Mouse (Mus musculus) frontal cortex, postnatal 10 days (tissue): ENCODE data around the gene Mrpl53.
A peak's percentile ranks its signal among the peaks of the same experiment; 100 is the strongest.

ENCODE experiments used
- DNase-seq, 2 experiments: peaks; one replicate each; pipeline ENCODE4 v3.0.0; 2022; ENCODE audit warnings: low spot score in 2 of 2, mixed read lengths in 1 of 2

Mrpl53 gene

GRCm38 (mm10) chr6:83120930-83121862 is 12.4 kb downstream of the Mrpl53 start, which contains the start of gene Wbp1:
Gene Wbp1 (minus strand): TSS chr6:83121559.
- DNase-seq, result peak; percentile 95 to 98

GRCm38 (mm10) chr6:83121863-83122710 is 13.2 kb downstream of the Mrpl53 start:
- peak in 1 of 2 experiments; percentile 25 for DNase-seq

- no peak for DNase-seq
Measured at GRCm38 (mm10) chr6:83122961-83123360, 14.1 kb downstream of the Mrpl53 start.

- peak; percentile 86 to 87 for DNase-seq
Measured at GRCm38 (mm10) chr6:83124851-83125312, 16.0 kb downstream of the Mrpl53 start.

GRCm38 (mm10) chr6:83125331-83125730 is 16.5 kb downstream of the Mrpl53 start, which contains the start of gene Ino80b:
Gene Ino80b (minus strand): TSS chr6:83125431.
- no peak for DNase-seq

- no peak for DNase-seq
Measured at GRCm38 (mm10) chr6:83127419-83127818, 18.6 kb downstream of the Mrpl53 start.

GRCm38 (mm10) chr6:83131469-83132034 is 22.7 kb downstream of the Mrpl53 start:
- DNase-seq, result no peak

- DNase-seq, result no peak
Measured at GRCm38 (mm10) chr6:83132176-83132919, 23.5 kb downstream of the Mrpl53 start.

GRCm38 (mm10) chr6:83134226-83134625 is 25.4 kb downstream of the Mrpl53 start:
- DNase-seq, result no peak

GRCm38 (mm10) chr6:83134951-83135513 is 26.2 kb downstream of the Mrpl53 start, which contains the start of gene Rtkn:
Gene Rtkn (plus strand): TSS chr6:83135463.
- DNase-seq, result no peak

GRCm38 (mm10) chr6:83135571-83136161 is 26.8 kb downstream of the Mrpl53 start:
- no peak for DNase-seq

- no peak for DNase-seq
Measured at GRCm38 (mm10) chr6:83136291-83136880, 27.5 kb downstream of the Mrpl53 start.

GRCm38 (mm10) chr6:83136881-83137575 is 28.2 kb downstream of the Mrpl53 start:
- no peak for DNase-seq

GRCm38 (mm10) chr6:83137576-83137950 is 28.7 kb downstream of the Mrpl53 start:
- peak; percentile 70 to 76 for DNase-seq

- DNase-seq, result no peak
Measured at GRCm38 (mm10) chr6:83138056-83138455, 29.2 kb downstream of the Mrpl53 start.

GRCm38 (mm10) chr6:83140044-83140443 is 31.2 kb downstream of the Mrpl53 start:
- no peak for DNase-seq

- no peak for DNase-seq
Measured at GRCm38 (mm10) chr6:83141636-83142035, 32.8 kb downstream of the Mrpl53 start.

GRCm38 (mm10) chr6:83142211-83142731 is 33.4 kb downstream of the Mrpl53 start:
- peak in 1 of 2 experiments; percentile 40 for DNase-seq

GRCm38 (mm10) chr6:83142886-83143285 is 34.0 kb downstream of the Mrpl53 start:
- no peak for DNase-seq
